Mouse (Mus musculus) heart, postnatal 25 days (tissue): ENCODE data around the gene Abcc1. TPM values are rescaled to one million over a fixed set of nuclear protein-coding genes. Genes with fewer than 3 reads are reported as not detected.

Experiments used
- DNase-seq: peaks from one replicate; pipeline ENCODE4 v3.0.0; 2022; ENCODE audit warnings: low spot score
- intact Hi-C: fragments of 180-260 bp; cut with DNase I; formaldehyde crosslinking; loops from one replicate; pipeline ENCODE4 v1.15.1; 2025
- total RNA-seq, 2 experiments: library from RNA; stranded (reverse); gene quantifications; 2 replicates each; pipeline ENCODE4 v1.2.3; 2021

Gene Abcc1
- total RNA-seq, 2 experiments from 2014 or later, result 19.0 to 26.9 TPM

DNA sequence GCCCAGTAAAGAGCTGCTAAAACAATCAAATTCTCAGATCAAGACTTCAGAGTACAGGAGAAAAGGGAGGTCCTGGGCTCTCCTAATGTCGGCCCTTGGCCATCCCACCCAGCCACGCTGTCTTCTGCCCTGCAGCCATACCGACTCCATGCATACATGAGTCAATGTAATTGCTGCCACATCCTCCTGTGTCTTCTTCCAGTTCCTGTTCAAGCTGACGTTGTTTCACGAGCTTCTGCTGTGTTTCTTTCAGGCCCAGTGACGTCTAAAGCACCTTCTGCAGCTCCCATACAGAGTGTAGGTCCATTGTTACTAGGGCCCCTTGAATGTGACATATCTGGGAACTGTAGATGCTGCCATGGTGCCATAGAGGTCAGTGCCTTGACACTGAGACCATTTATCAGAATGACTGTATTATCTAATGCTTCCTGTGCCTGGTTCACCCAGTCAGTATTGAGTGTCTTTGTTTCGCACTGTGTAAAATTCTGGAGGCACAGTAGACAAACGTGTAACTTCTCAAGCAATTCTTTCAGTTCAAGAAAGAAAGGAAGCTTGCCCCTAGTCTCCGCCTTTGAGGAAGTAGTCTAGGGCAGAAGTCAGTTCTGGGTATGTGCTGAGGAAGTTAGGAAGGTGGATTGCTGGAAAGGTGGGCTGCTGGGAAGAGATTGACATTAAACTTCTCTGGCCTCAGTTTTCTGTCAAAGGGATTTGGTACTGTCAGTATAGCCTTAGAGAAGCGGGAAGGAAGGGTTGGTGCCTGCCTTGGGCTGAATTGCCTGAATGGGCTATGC is 116.3 kb downstream of the Abcc1 start:
- DNase-seq, result no peak
- intact Hi-C loops, result no loop called here

GRCm38 (mm10) chr16:14479641-14480040 is 118.3 kb downstream of the Abcc1 start:
- intact Hi-C loops, result no loop called here

DNA sequence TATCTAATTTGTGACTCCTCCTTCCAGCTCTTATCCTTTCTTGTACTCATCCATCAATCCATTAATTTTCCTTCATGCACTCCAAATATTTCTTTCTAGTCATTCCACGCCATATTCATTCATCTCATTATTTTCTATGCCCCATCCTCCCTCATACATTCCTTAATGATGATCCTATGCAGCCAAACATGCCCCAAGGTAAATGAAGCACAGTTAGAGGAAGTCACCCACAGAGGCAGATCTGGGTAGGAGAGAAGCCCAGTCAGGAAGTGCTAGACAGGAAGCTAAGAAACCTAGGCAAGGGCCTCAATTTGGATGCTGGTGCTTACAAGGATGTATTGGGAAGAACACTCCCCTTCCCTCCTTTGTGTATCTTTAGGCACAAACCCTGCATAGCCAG is 121.9 kb downstream of the Abcc1 start:
- intact Hi-C loops, result no loop called here
- DNase-seq, result no peak

More at GRCm38 (mm10) chr16:14479641-14480040, 118.3 kb downstream of the Abcc1 start:
- DNase-seq, result no peak

DNA sequence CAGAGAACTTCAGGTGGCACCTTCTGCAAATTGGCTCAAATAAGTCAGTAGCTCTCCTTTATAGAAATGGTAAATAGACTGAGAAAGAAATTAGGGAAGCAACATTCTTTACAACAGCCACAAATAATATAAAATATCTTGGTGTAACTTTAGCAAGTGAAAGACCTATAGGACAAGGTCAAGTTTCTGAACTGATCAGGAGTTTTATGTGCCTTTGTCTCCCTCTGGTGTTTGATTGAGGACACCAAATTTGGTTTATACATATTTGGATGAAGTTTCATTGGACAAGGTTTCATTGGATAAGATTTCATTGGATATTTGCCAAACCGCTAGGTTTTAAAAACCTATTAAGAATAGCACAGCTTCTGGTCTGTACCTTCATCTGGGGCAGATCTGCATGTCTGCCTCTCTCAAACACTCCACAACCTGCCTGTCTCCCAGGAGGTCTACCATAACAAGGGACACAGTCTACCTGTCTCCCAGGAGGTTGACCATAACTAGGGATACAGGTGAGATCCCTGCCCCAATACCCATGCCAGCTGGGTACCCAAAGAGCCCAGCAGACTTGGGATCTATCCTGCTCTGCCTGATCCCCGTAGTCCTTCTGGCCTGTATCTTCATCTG is 132.2 kb downstream of the Abcc1 start:
- intact Hi-C loops, result loop anchor here (2.0 kb wide), 1 partner anchor 257 kb away; no protein-coding TSS in a partner anchor
- DNase-seq, result no peak

DNA sequence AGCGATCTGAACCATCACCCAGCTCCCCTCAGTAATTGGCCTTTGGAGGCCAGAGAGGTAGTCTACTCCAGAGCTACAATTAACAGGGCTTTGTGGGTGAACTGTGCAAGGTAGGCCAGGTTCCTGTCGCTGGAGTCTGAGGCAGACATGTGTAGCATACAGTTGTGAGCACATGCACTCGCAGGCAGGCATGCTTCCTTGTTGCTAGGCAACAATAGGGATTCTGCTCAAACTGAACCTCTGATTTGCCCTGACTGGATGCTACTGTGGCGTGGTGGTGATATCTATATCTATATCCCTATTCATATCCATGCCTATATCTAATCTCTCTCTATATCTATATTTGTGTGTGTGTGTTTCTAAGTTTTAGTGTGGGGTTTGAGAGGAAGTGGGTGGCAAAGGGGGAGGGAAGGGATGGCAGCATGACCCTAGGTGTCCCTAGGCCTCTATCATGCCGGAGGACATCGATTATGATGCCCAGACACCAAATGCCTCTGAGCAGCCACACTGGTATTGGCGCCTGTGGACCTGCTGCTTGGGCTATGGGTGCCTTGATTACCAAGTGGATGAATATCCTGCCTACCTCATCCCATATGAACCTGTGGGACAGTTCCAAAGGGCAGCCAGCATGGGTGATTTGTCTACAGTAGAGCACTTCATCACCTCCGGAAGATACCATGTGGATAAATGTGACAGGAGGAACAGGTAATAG is 140.4 kb downstream of the Abcc1 start:
- no peak for DNase-seq
- intact Hi-C loops, result no loop called here

DNA sequence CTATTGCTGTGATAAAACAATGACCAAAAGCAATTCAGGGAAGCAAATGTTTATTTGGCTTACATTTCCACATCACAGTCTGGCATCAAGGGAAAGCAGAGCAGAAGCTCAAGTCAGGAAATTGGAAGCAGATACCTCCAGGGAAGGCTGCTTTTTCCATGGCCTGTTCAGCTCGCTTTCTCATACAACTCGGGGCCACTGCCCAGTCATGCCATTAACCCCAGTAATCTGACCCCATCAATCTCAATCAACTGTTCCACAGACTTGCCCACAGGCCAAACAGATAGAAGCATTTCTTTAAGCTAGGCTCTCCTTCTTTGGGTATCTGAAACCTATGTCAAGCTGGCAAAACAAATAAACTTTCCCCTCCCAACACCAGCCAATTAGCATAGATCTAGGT is 145.1 kb downstream of the Abcc1 start:
- no peak for DNase-seq

More for the DNA sequence above, 145.1 kb downstream of the Abcc1 start:
- intact Hi-C loops, result no loop called here

Other genes starting within 250 kb of the Abcc1 start
- 10 to 100 TPM; 30.0 TPM for gene Nde1, start 198.3 kb upstream of the Abcc1 start, total RNA-seq
- 10 to 100 TPM; 29.3 to 34.2 TPM for gene Marf1, start 198.2 kb upstream of the Abcc1 start, total RNA-seq
- 10 to 100 TPM; 19.5 to 30.0 TPM for gene Myh11, start 70.2 kb upstream of the Abcc1 start, total RNA-seq
- gene Fopnl, start 44.2 kb upstream of the Abcc1 start, total RNA-seq, result 10 to 100 TPM; 60.0 to 63.6 TPM
- not detected for gene A630010A05Rik, start 200.8 kb downstream of the Abcc1 start, total RNA-seq